9 mouse cellular contexts compared by ENCODE assay signal in the genomic region with DNA sequence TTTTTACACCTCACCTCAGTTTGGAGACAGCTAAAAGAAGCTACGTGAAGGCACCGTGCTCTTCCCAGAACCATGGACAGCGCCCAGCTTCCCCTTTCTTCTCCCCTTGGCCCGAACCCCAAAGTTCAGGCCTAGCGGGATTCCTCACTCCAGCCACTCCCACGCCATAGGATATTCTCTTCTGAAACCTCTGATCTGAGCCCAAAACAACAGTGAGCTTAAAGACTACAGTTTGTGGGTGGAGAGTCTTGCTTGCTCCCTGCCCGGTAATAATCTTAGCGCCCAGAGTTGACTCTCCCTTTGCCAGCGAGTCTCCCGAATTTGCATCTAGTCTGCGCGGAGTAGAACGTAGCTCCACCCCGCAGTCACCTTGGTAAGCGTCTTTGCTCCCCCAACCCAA. TPM values are rescaled to one million over a fixed set of nuclear protein-coding genes. Genes with fewer than 3 reads are reported as not detected.
DNase-seq lines count a peak whose midpoint lies in the region; ATAC-seq and TF ChIP-seq lines count a peak whose summit lies in the region.
"Had no signal": no experiment of that assay in that cellular context is flagged by ENCODE, and none has a peak within 500 bp of the region (broad histone marks: within the 10 kb centered on the region; RNA-seq: fewer than 3 reads in every experiment).

No protein-coding gene starts in this region.

- H3K9ac ChIP-seq in kidney, embryonic 16.5 days (replicated peaks; ENCODE audit: low read length): no peak overlapping the region
- peak overlapping the region; percentile 65 for H3K9ac ChIP-seq in forebrain, embryonic 11.5 days (ENCODE audit: low read length)
- H3K9ac ChIP-seq: liver, embryonic 15.5 days had no signal

- ATAC-seq in kidney, embryonic 16.5 days (ENCODE audit: low FRiP score, low TSS enrichment): peak; percentile 35; the same call in 1 of the 2 replicates
- ATAC-seq in forebrain, embryonic 11.5 days (replicated peaks; ENCODE audit: low FRiP score): peak; percentile 38; the same call in 1 of the 2 replicates

- H3K4me3 ChIP-seq in kidney, embryonic 16.5 days (ENCODE audit: low read length): 0 out of 2 replicates have a peak overlapping the region, but pooled peaks have one; percentile 9
- peak overlapping the region; percentile 19; the same call in 1 of the 2 replicates for H3K4me3 ChIP-seq in forebrain, embryonic 11.5 days (ENCODE audit: low read depth, low read length)
- H3K4me3 ChIP-seq in thymus, adult 2 months (ENCODE audit: control insufficient read depth, insufficient read depth, low read length): no peak overlapping the region
- H3K4me3 ChIP-seq: liver, embryonic 15.5 days had no signal

- under 1% methylated on average over 15 of the region's 15 CpGs for whole genome bisulfite sequencing in kidney, embryonic 16.5 days
- WGBS in forebrain, embryonic 11.5 days: under 1% methylated on average over 15 of the region's 15 CpGs
- WGBS in thymus, adult 2 months: 9% methylated on average over 15 of the region's 15 CpGs

- no peaks in the 10 kb centered on the region for H3K9me3 ChIP-seq in kidney, embryonic 16.5 days (ENCODE audit: low read length)
- H3K9me3 ChIP-seq in forebrain, embryonic 11.5 days (ENCODE audit: control insufficient read depth, low read length): no peaks in the 10 kb centered on the region
- H3K9me3 ChIP-seq: liver, embryonic 15.5 days had no signal

- no peak for TF ChIP-seq POLR2A in thymus, adult 2 months (IDR thresholded peaks at IDR 0.05; ENCODE audit: control insufficient read depth, extremely low read depth, insufficient read depth, low read length, poor library complexity)

- no peaks in the 10 kb centered on the region for H3K4me1 ChIP-seq in kidney, embryonic 16.5 days (ENCODE audit: insufficient read depth, low read length)
- 0 out of 2 replicates have a peak, but pooled peaks cover 3% of the 10 kb centered on the region for H3K4me1 ChIP-seq in forebrain, embryonic 11.5 days (replicated peaks; ENCODE audit: control insufficient read depth, insufficient read depth, low read length)
- H3K4me1 ChIP-seq in thymus, adult 2 months (replicated peaks; ENCODE audit: control insufficient read depth, insufficient read depth, low read length): no peaks in the 10 kb centered on the region
- H3K4me1 ChIP-seq: liver, embryonic 15.5 days had no signal

- no peak for DNase-seq in kidney, adult 9 months
- DNase-seq in ZHBTc4 (ENCODE audit: low read depth, low spot score): peak; percentile 44
- peak; percentile 67 for DNase-seq in forebrain, embryonic 11.5 days (ENCODE audit: low spot score)
- DNase-seq in lung, postnatal 14 days: peak; percentile 44
- DNase-seq in testis, postnatal 14 days (ENCODE audit: low spot score): peak; percentile 9
- DNase-seq in thymus, adult 2 months: no peak
- no peak for DNase-seq in spleen, adult 18-20 months

- H3K27ac ChIP-seq in kidney, embryonic 16.5 days (ENCODE audit: low read length): no peak overlapping the region
- peak overlapping the region; percentile 70 for H3K27ac ChIP-seq in forebrain, embryonic 11.5 days (ENCODE audit: low read depth, low read length)
- H3K27ac ChIP-seq in thymus, adult 2 months (ENCODE audit: control insufficient read depth, insufficient read depth, low read length): no peak overlapping the region
- H3K27ac ChIP-seq: liver, embryonic 15.5 days had no signal

- no peaks in the 10 kb centered on the region for H3K36me3 ChIP-seq in kidney, embryonic 16.5 days (ENCODE audit: insufficient read depth, low read length)
- H3K36me3 ChIP-seq in forebrain, embryonic 11.5 days (ENCODE audit: control insufficient read depth, insufficient read depth, low read length): no peaks in the 10 kb centered on the region
- no peaks in the 10 kb centered on the region for H3K36me3 ChIP-seq in thymus, adult 2 months (ENCODE audit: control insufficient read depth, insufficient read depth, low read length)
- H3K36me3 ChIP-seq: liver, embryonic 15.5 days had no signal

- 0 out of 2 replicates have a peak overlapping the region, but pooled peaks have one; percentile 21 for H3K4me2 ChIP-seq in kidney, embryonic 16.5 days (replicated peaks; ENCODE audit: low read depth, low read length)
- H3K4me2 ChIP-seq in forebrain, embryonic 11.5 days (ENCODE audit: low read depth, low read length, severe bottlenecking): peak overlapping the region; percentile 47
- H3K4me2 ChIP-seq: liver, embryonic 15.5 days had no signal

- H3K27me3 ChIP-seq in kidney, embryonic 16.5 days (ENCODE audit: insufficient read depth, low read length): peaks cover 72% of the 10 kb centered on the region
- peaks cover 41% of the 10 kb centered on the region for H3K27me3 ChIP-seq in forebrain, embryonic 11.5 days (ENCODE audit: control insufficient read depth, insufficient read depth, low read length)
- peaks cover 2% of the 10 kb centered on the region; the same call in 1 of the 2 replicates for H3K27me3 ChIP-seq in thymus, adult 2 months (ENCODE audit: control insufficient read depth, insufficient read depth, low read length)

- TF ChIP-seq CTCF in thymus, adult 2 months (IDR thresholded peaks at IDR 0.05; ENCODE audit: borderline replicate concordance, control insufficient read depth, extremely low read depth, insufficient read depth, low read length, poor library complexity): no peak

RNA-seq across cellular contexts. Expression of a gene that starts 28.2 kb away (rescaled TPM):
- polyA plus RNA-seq in kidney, embryonic 16.5 days (2015; fragmentation: Nextera tagmentation; extraction: Ambion mirVana): 12.3 and 15.5 TPM in 2 replicates
- polyA plus RNA-seq in forebrain, embryonic 11.5 days (2014; fragmentation: Nextera tagmentation; extraction: Ambion mirVana): 110 and 122 TPM in 2 replicates
- 9.2 and 11.6 TPM in 2 replicates for polyA plus RNA-seq in thymus, adult 2 months (2012; rRNA removed)

Comparison
In these comparisons a context has a peak if more than half of its experiments do, and no peak if none do; other contexts are left out.
1. DNase-seq: peak in ZHBTc4 (single experiment), forebrain, embryonic 11.5 days (single experiment), lung, postnatal 14 days (single experiment) and testis, postnatal 14 days (single experiment); none in kidney, adult 9 months (single experiment), thymus, adult 2 months (single experiment) and spleen, adult 18-20 months (0 of 2).